Mouse (Mus musculus): ENCODE results near the gene Glrp1.

DNA sequence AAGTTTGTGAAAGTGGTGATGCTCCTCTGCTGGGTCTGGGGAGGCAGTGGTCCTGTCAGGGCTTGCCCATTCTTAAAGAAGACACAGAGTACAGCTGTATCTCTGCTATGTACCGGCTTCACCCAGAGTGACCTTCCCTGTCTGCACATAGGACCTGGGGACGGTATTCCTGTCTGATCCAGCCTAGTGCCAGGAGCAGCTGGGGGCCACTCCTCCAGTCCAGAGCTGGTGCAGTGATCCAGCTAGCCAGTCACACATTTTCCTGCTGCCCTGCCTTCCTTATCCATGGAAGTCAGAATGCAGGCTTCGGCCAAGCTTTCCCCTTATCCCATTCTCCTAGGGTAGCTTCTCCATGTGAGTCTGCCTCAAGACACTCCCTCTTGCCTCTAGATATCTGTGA is 54.1 kb downstream of the Glrp1 start:
- TF ChIP-seq CTCF (IDR thresholded peaks at IDR 0.05; ENCODE audit: borderline replicate concordance, control insufficient read depth, extremely low read depth, insufficient read depth, low read length, poor library complexity) (no peak), POLR2A (IDR thresholded peaks at IDR 0.05; ENCODE audit: control insufficient read depth, extremely low read depth, insufficient read depth, low read length, poor library complexity) (no peak)
